Mouse (Mus musculus): ENCODE measurements at regions not wholly inside any gene's neighbourhood (a gene's known extent, or its start where the extent isn't known, plus 50 kb on each side); places are given as distances from the start of the nearest gene placed in this dataset.
A peak's percentile ranks its signal among the peaks of the same experiment; 100 is the strongest.
"Not testable (repeated sequence)": the region's sequence is repeated elsewhere in the genome, so short reads cannot be mapped to it uniquely, and the experiment has no call there.

- DNase-seq (ENCODE audit: low spot score in 2 of 2): no peak
Observed at GRCm38 (mm10) chr7:137974705-137975104, 422.8 kb downstream of the Tcerg1l start.

DNA sequence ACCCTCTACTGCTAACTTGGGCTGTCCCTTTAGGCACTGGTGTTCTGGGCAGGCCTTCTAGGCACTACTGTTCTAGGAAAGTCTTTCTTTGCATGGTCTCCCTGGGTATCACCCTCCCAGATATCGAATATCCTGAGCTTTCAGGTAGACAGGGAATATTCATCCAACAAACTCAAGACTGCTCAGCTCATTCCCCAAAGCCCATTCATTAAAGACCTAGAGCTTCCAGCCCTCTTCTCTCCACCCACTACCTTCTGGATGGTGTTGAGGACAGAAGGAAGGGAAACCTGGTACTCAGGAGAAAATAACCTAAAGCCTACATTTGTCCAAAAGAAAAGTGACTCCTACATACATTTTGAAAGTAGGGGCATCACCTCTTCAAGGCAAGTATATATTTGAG is 420.0 kb downstream of the Tcerg1l start:
- DNase-seq (ENCODE audit: low spot score in 2 of 2): no peak

DNA sequence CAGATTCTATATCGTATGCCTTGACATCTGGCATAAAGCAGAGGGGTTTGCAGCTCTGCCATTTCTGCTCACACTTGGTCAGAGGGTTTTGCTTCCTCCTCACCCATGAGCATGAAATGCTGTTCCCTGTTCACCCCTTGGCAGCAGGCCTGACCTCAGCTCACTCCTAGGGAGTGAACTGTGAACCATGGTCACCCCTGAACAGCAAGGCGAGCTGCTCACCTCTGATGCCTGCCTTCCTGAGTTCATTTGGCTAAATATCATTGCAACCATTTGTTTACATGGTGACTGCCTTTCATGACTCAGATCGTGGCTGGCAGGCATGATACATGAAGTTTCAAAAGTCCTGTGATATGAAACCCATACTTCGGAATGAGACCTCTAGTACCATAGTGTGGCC is 418.2 kb downstream of the Tcerg1l start:
- DNase-seq (ENCODE audit: low spot score in 2 of 2): no peak

DNA sequence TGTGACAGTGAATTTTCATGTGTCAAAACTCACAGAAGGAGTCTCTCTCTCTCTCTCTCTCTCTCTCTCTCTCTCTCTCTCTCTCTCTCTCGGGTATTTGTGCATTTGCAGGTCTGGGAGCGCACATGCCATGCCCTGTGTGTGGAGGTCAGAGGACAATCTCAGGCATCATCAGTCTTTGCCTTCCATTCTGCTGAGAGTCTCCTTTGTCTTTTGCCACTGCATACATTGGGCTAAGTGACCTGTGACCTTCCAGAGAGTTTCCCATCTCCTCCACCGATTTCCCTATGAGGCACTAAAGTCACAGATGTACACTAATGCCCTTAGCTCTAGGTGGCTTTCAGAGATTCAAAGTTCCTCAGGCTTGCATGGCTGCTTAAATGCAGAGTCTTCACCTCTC is 391.7 kb downstream of the Tcerg1l start:
- no peak for DNase-seq (ENCODE audit: low spot score in 2 of 2)

GRCm38 (mm10) chr7:138006971-138007370 is 390.6 kb downstream of the Tcerg1l start:
- DNase-seq (ENCODE audit: low spot score in 2 of 2): peak in 1 of 2 experiments; percentile 10

GRCm38 (mm10) chr7:138008601-138009000 is 388.9 kb downstream of the Tcerg1l start:
- peak in 1 of 2 experiments; percentile 3 for DNase-seq (ENCODE audit: low spot score in 2 of 2)

GRCm38 (mm10) chr7:138024021-138024420 is 373.5 kb downstream of the Tcerg1l start:
- DNase-seq (ENCODE audit: low spot score in 2 of 2): not testable (repeated sequence)

DNA sequence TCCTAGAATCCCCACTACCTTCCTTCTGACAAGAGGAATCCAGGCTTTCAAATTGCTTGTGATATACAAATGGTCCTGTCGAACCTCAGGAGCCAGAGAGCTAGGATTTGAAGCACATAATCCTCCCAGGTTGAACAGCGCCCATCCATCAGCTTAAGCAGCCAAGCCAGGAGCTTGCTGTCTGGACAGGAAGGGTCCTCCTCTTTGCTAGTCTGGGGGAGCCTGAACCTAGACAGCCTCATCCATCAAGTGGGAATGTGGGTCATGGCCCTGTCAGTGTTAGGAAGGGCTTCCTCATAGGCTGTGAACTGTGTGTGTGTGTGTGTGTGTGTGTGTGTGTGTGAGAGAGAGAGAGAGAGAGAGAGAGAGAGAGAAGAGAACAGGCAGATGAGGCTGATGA is 345.8 kb downstream of the Tcerg1l start:
- DNase-seq (ENCODE audit: low spot score in 2 of 2): no peak

- no peak for DNase-seq (ENCODE audit: low spot score in 2 of 2)
Observed at GRCm38 (mm10) chr7:138054756-138055155, 342.8 kb downstream of the Tcerg1l start.

GRCm38 (mm10) chr7:138061116-138061515 is 336.4 kb downstream of the Tcerg1l start:
- DNase-seq (ENCODE audit: low spot score in 2 of 2): no peak

- DNase-seq (ENCODE audit: low spot score in 2 of 2): no peak
Observed at GRCm38 (mm10) chr7:138066921-138067320, 330.6 kb downstream of the Tcerg1l start.

GRCm38 (mm10) chr7:138075231-138075630 is 322.3 kb downstream of the Tcerg1l start:
- no peak for DNase-seq (ENCODE audit: low spot score in 2 of 2)

DNA sequence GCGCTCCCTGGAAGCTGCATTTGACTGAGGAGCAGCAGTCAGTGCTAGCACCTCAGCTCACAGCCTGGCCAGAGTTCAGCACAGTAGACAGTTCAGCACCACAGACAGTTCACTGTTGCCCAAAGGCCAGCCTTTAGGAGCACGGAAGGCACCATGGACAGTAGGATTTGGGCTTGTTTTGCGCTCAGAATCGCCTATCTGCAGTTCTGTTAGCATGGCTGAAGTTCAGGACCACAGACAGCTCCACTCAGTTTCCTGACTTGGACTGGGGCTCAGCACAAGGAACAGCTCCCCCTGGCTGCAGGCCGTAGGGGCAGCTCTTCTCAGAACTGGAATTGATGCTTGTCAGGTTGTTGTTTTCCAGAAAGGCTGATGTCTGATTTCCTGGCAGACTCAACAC is 313.6 kb downstream of the Tcerg1l start:
- DNase-seq (ENCODE audit: low spot score in 2 of 2): peak; percentile 9 to 68

DNA sequence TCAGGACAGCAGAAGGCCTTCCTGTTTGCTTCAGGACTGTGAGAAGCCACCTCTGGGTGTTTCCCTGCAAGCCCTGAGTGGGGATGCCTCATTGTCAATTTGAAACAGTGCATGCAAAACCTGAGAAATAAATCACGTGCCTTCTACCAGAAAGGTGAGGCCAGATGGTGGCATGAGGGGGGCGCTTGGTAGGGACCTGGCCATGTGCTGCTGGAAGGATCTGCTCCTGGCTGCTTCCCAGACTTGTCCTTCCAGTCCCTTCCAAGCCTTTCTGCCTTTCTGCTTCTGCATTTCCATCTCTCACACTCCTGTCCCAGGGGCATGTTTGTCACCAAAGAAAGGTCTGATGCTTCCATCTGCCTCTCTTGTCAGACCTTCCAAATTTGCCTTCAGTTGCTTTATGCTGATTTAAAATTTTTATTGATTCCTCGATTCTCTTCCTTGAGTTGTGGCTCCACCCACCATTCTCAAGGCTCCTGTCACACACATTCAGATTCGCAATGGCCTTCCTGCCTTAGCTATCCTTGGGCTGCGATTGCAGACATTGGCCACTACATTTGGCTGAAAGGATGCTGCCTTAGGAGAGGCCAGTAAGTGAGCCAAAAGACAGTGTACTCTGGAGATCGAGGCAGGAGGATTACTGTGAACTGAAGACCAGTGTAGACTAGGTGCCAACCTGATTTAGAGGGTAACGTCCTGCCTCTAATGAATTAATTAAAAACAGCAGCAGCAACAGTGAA is 289.9 kb downstream of the Tcerg1l start:
- DNase-seq (ENCODE audit: low spot score in 2 of 2): no peak

DNA sequence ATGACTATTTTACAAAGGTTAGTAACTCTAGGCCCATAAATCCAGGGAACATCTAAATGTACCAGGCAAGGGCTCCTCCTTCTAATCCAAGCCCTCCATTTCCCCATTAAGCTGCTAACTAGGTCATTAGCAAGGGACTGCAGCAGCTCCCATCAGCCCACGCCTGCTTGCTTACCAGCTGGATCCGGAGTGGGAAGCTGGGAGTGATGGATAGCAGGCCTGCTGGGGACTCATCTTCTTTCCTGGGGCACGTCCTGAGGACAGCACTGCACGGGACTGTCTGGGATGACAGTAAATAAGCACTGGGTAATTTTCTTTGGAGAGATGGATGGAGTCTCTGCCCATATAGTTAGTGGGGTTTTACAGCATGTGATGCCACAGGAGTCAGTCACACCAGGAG is 276.0 kb downstream of the Tcerg1l start:
- DNase-seq (ENCODE audit: low spot score in 2 of 2): peak; percentile 44 to 52

- DNase-seq (ENCODE audit: low spot score in 2 of 2): no peak
Observed at GRCm38 (mm10) chr7:138129701-138130100, 267.8 kb downstream of the Tcerg1l start.

DNA sequence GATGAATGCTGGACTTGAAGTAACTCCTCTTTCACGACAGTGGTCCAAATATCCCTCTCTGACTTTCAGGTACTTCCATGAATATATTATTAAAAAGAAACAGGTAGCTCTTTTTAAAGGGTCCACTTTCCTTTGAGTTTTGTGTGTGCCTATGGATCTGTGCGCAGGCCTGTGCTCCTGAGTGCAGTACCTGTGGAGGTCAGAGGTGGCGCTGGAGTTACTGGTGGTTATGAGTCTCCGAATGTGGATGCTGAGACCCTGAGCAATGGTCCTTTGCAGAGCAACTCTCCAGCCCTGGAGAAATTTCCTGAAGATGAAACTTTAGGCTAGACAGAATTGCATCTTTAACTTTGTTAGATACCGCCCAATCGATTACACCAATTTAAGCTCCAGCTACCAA is 264.1 kb downstream of the Tcerg1l start:
- no peak for DNase-seq (ENCODE audit: low spot score in 2 of 2)

- DNase-seq (ENCODE audit: low spot score in 2 of 2): no peak
Observed at GRCm38 (mm10) chr7:138137934-138138333, 259.6 kb downstream of the Tcerg1l start.

GRCm38 (mm10) chr7:138139766-138140165 is 257.8 kb downstream of the Tcerg1l start:
- peak in 1 of 2 experiments; percentile 26 for DNase-seq (ENCODE audit: low spot score in 2 of 2)

DNA sequence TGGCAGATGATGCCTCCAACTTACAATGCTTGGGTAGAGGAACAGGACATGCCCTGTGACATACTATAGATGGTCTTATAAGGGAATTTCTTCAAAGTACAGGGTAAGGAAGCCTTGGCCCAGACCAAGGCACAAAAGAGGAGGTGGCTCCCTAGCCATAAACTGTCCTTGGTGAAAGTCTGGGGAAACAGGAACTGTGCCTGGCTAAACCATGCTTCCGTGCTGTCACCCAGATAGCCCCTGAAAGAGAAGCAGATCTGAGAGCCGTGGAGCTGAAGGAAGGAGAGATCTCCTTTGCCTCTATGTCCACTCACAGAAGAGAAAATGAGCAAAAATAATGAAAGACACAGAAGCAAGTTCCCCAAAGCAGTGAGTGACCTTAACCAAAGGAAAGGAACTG is 248.0 kb downstream of the Tcerg1l start:
- no peak for DNase-seq (ENCODE audit: low spot score in 2 of 2)

DNA sequence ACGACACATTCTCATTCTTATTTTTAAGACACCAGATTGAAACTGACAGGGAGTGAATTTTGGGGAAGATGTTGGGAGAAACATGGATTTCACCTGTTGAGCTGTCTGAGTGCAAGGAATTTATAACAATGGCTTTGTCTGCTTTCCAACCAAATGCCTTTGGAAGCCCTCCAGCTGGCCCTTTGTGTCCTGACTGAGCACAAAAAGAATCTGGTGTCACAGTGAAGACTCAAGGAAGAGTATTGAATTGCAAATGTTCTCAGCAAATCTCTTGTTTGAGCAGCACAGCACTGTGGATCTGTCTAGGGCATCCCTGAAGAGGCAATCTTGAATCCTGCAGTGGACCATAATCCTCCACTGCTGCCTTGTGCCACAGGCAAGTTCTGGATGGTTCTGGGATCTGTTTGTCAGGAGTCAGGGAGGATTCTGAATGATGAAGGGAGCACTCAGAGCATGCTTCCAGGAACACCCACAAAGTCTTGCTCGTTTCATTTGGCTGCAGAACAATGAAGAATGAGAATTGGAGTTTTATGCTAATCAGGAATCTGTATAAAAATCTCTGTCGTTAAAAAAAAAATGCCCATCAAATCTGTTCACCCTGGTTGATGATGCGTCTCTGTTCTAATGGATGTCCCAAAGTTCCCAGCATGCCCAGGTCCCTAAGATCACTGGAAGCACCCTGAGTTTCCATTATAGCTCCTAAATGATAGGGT is 243.9 kb downstream of the Tcerg1l start:
- DNase-seq (ENCODE audit: low spot score in 2 of 2): no peak
